Mouse (Mus musculus) liver, embryonic 14.5 days (tissue): ENCODE measurements around the gene Nudt22. TPM values are rescaled to one million over a fixed set of nuclear protein-coding genes. Genes with fewer than 3 reads are reported as not detected.
A peak's percentile ranks its signal among the peaks of the same experiment; 100 is the strongest.

Experiments
- ATAC-seq: fragments of 200-750 bp; cut with Nextera tagmentation; 2 replicates; pipeline ENCODE4 v1.8.0; 2017; ENCODE audit warnings: moderate number of reproducible peaks, mild to moderate bottlenecking, moderate library complexity; ENCODE audit not compliant: insufficient read depth
- DNase-seq, 3 experiments: peaks; one replicate each; pipeline ENCODE4 v3.0.0-alpha.2; 2012 to 2013; ENCODE audit warnings: low read depth in 3 of 3, low spot score in 3 of 3
- H3K27ac ChIP-seq: fragments of 300-500 bp; sonication (generic); 2 replicates; pipeline ENCODE4 v1.5.1; 2014; ENCODE audit warnings: moderate library complexity, mild to moderate bottlenecking, control low read depth, inconsistent platforms
- H3K27me3 ChIP-seq: fragments of 300-500 bp; sonication (generic); 2 replicates; pipeline ENCODE4 v1.6.1; 2014; ENCODE audit warnings: mild to moderate bottlenecking, low read length, moderate library complexity; ENCODE audit not compliant: control insufficient read depth, insufficient read depth
- H3K36me3 ChIP-seq: fragments of 300-500 bp; sonication (generic); replicated peaks from 2 replicates; pipeline ENCODE4 v1.6.1; 2014; ENCODE audit warnings: low read depth; ENCODE audit not compliant: control insufficient read depth, insufficient read depth
- H3K4me1 ChIP-seq, 2 experiments: fragments of 200-500 bp in 1 of 2; fragments of 300-500 bp in 1 of 2; sonication (generic) in 1 of 2; replicated peaks; 2 replicates each; pipeline ENCODE4 v1.6.1; 2012 to 2014; ENCODE audit warnings: antibody characterized with exemption in 1 of 2, inconsistent platforms in 1 of 2, low read length in 1 of 2; ENCODE audit not compliant: control insufficient read depth in 2 of 2, insufficient read depth in 2 of 2
- H3K4me2 ChIP-seq: fragments of 300-500 bp; sonication (generic); 2 replicates; pipeline ENCODE4 v1.6.1; 2014; ENCODE audit warnings: low read depth, mild to moderate bottlenecking, control low read depth, moderate library complexity
- H3K4me3 ChIP-seq, 2 experiments: fragments of 200-500 bp in 1 of 2; fragments of 300-500 bp in 1 of 2; sonication (generic) in 1 of 2; 2 replicates each; pipeline ENCODE4 v1.5.1; 2012 to 2014; ENCODE audit warnings: low read depth in 2 of 2, low read length in 2 of 2, mild to moderate bottlenecking in 2 of 2, control low read depth in 1 of 2, inconsistent platforms in 1 of 2, moderate library complexity in 1 of 2; ENCODE audit not compliant: insufficient read depth in 1 of 2
- H3K9ac ChIP-seq: fragments of 300-500 bp; sonication (generic); replicated peaks from 2 replicates; pipeline ENCODE4 v1.6.1; 2014; ENCODE audit warnings: mild to moderate bottlenecking, control low read depth, moderate library complexity
- H3K9me3 ChIP-seq: fragments of 300-500 bp; sonication (generic); 2 replicates; pipeline ENCODE4 v1.6.1; 2016; ENCODE audit warnings: low read length, mixed read lengths; ENCODE audit not compliant: control insufficient read depth
- CTCF ChIP-seq: IDR thresholded peaks from 2 replicates; pipeline ENCODE4 v1.5.1; 2016; ENCODE audit warnings: antibody characterized with exemption, low read depth, control low read depth
- EP300 ChIP-seq: IDR thresholded peaks from 2 replicates; pipeline ENCODE4 v1.6.1; 2016; ENCODE audit warnings: antibody characterized with exemption, low read depth
- WGBS: fragments of 180-500 bp; shearing (Covaris S2); extraction: QIAGEN DNeasy Blood & Tissue Kit; methylation state at CpG from one replicate; pipeline ENCODE4 v1.1.7; 2014; ENCODE audit not compliant: insufficient replicate concordance; 5-methylcytosine and 5-hydroxymethylcytosine counted together
- polyA plus RNA-seq, 2 experiments: library from polyadenylated mRNA; depleted of rRNA in 1 of 2; stranded (reverse) in 1 of 2; unstranded in 1 of 2; fragments of >200 nt; fragmentation: Nextera tagmentation in 1 of 2; extraction: Ambion mirVana in 1 of 2; gene quantifications; 2 replicates each; pipeline versions ENCODE4 v1.2.1 to v1.2.3; 2012 to 2014

The Nudt22 gene
- polyA plus RNA-seq, 2 experiments: 6.8 to 9.7 TPM

GRCm38 (mm10) chr19:6973581-6974190 lies 22.2 kb downstream of the Nudt22 start:
- H3K4me3 ChIP-seq: peak overlapping the region; percentile 71 to 94
- peak overlapping the region; percentile 49 for H3K9ac ChIP-seq
- H3K4me1 ChIP-seq: peaks cover 28 to 34% of the 10 kb centered on the region in 2 experiments
- TF ChIP-seq EP300 (no peak), CTCF (no peak)
- peaks cover 6% of the 10 kb centered on the region for H3K36me3 ChIP-seq
- H3K27ac ChIP-seq: peak overlapping the region; percentile 38; the same call in 1 of the 2 replicates
- ATAC-seq (no peak), DNase-seq (no peak)
- peak overlapping the region; percentile 96 for H3K4me2 ChIP-seq
- H3K9me3 ChIP-seq: no peaks in the 10 kb centered on the region
- peaks cover 3% of the 10 kb centered on the region; the same call in 1 of the 2 replicates for H3K27me3 ChIP-seq
- WGBS: 31% methylated on average over 12 of the region's 12 CpGs

DNA sequence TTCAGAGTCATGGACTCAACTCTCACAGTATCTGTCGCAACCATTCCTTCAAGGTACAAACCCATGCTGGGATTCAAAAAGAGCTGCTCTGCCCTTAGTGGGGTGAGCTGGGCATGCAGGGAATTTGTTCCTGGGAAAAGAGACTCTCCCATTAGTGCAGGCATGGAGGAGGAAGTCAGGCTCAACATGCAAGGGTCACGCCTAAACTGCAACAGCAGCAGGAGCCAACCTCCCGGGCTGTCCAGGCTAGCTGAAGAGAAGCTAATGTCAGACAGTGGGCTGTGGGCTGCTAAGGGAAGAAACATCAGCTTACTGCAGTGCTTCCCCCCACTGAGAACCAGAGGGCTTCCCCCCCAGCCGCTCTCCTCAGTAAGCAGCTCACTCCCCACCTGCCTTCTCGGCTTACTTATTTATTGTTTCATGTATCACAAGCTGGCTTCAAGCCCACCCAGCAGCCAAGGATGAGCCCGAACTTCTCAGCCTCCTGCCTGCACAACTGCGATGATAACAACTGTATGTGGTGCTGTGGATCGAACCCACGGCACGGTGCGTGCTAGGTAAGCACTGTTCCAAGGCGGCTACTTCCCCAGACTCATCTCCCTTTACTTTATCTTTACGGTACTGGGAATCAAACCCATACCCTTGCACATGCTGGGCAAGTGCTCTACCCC lies 23.5 kb downstream of the Nudt22 start:
- Histone ChIP-seq H3K9me3 (no peaks in the 10 kb centered on the region), H3K9ac (0 out of 2 replicates have a peak overlapping the region, but pooled peaks have one; percentile 14), H3K36me3 (peaks cover 6% of the 10 kb centered on the region), H3K4me1 (peaks cover 24 to 29% of the 10 kb centered on the region in 2 experiments), H3K27me3 (peaks cover 3% of the 10 kb centered on the region; the same call in 1 of the 2 replicates), H3K4me3 (no peak overlapping the region), H3K4me2 (no peak overlapping the region), H3K27ac (no peak overlapping the region)
- no peak for ATAC-seq
- 76% methylated on average over 13 of the region's 13 CpGs for WGBS
- TF ChIP-seq EP300: no peak
- no peak for TF ChIP-seq CTCF
- DNase-seq: no peak

DNA sequence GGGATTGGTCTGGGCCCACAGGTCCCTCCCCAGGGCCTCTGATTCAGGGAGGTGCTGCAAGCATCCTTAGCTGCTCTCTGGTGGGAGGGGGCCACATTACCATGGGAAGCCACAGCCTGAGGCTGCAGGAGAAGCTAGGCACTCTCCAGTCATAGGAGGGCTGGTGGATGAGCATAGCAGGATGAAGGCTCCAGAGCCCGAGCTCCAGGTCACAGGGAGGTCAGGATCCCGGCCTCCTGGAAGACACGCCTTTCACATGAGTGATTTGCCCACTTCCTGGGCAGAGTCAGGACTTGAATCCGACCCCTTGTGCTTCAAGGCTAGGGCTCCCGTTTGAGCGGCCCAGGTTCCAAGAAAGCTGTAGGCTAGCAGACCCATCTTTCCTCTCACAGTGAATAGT lies 24.3 kb downstream of the Nudt22 start:
- 52% methylated on average over 6 of the region's 6 CpGs for WGBS
- Histone ChIP-seq H3K4me2 (no peak overlapping the region), H3K9ac (no peak overlapping the region), H3K36me3 (peaks cover under 1% of the 10 kb centered on the region; the same call in 1 of the 2 replicates), H3K4me3 (no peak overlapping the region), H3K9me3 (no peaks in the 10 kb centered on the region), H3K27ac (no peak overlapping the region), H3K4me1 (peaks cover 24 to 27% of the 10 kb centered on the region in 2 experiments), H3K27me3 (peaks cover 3% of the 10 kb centered on the region; the same call in 1 of the 2 replicates)
- TF ChIP-seq EP300: no peak
- no peak for TF ChIP-seq CTCF
- no peak for DNase-seq
- no peak for ATAC-seq

DNA sequence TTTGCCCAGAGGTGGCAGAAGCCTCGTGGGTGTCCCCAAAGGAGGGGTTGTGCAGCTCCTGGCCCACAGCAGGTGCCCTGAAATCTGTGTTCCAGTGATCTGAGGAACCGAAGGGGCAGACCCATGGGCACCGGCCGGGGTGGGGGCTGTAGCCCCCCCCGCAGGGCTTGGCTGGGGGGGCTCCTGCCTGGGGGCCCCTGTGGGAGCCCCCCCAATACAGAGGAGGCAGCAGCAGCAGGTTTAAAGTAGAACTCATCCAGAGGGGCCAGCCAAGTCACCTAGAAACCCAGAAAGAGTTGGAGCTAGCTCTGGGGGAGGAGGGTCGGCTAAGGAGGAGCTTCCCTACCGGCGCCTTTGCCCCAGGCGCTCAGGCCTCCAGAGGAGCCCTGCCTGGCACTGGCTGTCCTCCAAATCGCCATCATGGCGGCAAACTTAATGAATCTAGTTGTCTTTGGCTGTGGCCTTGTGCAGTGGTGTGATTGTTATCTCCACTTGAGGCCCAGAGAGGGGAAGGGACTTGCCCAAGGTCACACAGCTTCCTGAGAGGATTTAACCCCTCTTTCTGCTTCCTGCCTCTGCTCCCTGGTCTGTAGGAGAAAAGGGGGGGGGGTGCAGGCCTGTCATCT lies 25.3 kb downstream of the Nudt22 start:
- Histone ChIP-seq H3K36me3 (no peaks in the 10 kb centered on the region), H3K27me3 (peaks cover 3% of the 10 kb centered on the region; the same call in 1 of the 2 replicates), H3K9me3 (no peaks in the 10 kb centered on the region), H3K4me1 (peaks cover 24% of the 10 kb centered on the region in 2 experiments), H3K9ac (no peak overlapping the region; the same call in none of the 2 replicates), H3K4me3 (peak overlapping the region in 1 of 2 experiments; percentile 66; a peak in 2 of 4 replicates), H3K27ac (no peak overlapping the region), H3K4me2 (peak overlapping the region; percentile 91)
- DNase-seq (no peak), ATAC-seq (no peak)
- TF ChIP-seq EP300: no peak
- TF ChIP-seq CTCF: no peak
- WGBS: 27% methylated on average over 11 of the region's 11 CpGs
